Mouse (Mus musculus) urinary bladder, postnatal 25 days (tissue): ENCODE measurements around the gene Palm.
"Not testable (repeated sequence)": the region's sequence is repeated elsewhere in the genome, so short reads cannot be mapped to it uniquely, and the experiment has no call there.

ENCODE experiments used
- DNase-seq: peaks from one replicate; pipeline ENCODE4 v3.0.0; 2022; ENCODE audit warnings: low spot score

The Palm gene

DNA sequence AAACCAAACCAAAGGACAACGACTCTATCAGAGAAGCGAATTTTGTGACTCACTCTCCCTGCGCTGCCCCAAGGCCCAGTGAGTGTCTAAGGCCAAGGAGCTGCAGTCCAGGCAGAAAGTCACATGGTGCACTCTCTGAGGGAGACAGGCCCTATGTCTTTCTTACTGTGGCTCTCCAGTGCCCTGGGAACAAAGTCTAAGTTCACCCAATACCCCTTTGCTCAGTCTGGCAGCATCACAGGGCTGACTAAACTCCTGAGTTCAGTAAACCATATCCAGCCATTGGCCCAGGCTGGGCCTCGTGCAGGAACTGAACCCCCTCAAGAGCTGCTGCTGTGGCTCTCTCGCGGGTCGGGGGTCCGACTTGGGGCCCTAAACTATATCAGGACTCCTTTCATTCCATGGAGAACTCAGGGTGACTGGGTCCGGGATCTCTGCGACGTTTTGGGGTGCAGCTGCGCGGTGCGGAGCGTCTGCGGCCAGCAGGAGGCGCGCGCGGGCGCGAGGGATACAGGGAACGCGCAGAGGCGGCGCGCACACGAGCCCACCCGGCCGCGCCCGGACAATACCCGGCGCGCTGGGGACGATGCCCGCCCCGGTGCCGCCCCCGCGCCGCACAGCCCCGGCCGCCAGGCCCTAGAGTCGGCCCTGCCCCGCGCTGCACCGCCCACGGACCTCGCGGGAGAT lies at the start of gene Palm:
TSS of gene Palm (plus strand) at position 522 of the 687 bp plus-strand sequence.
- peak; percentile 82 for DNase-seq

DNA sequence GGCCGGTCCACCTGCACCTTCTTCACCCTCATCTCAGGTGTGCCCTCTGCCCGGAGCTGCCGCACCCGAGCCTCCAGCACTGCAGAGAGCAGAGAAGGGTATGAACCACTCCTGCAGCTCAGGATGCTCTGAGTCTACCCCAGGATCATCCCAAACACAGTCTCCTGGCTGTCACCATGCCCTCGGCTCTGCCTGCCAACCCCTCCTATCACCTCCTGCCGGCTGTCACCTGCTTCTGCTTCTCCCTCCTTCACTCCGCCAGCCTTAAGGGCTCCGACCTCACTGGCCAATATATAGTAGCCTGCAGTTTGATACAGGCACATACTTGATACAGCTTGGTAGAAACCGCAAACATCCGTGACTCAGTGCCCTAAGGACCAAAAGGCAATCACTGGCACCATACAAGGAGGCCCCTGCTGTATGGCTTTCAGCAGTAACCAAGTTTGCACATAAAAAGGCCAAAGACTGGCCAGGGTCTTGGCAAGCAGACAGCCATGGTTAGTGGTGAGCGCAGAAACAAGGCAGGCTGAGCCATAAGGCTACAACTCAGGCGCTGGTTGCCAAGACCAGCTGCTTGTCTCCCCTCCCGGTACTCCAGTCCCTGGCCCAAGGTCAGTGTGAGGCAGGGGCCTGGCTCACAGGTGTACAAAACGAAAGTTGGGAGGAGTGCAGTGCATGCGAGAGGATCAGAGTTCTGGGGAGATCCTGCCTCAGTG lies 49.6 kb upstream of the Palm start:
- no peak for DNase-seq

DNA sequence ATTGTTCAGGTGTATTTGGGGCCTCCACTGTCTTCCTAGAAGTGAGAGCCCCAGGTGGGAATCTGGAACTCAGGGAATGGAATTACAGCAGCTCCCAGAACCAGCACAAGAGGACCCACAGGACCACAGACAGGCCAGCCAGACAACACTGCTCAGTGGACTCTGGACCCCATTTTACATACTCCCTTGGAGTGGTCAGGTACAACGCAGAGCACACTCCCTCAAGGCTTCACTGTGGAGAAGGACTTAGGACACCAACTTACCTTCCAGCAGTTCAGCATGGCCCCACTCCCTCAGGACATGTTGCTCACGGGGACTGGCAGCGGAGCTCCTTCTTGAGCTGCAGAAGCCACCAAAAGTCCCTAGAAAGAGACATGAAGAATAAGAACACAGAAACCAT lies 48.0 kb upstream of the Palm start:
- no peak for DNase-seq

DNA sequence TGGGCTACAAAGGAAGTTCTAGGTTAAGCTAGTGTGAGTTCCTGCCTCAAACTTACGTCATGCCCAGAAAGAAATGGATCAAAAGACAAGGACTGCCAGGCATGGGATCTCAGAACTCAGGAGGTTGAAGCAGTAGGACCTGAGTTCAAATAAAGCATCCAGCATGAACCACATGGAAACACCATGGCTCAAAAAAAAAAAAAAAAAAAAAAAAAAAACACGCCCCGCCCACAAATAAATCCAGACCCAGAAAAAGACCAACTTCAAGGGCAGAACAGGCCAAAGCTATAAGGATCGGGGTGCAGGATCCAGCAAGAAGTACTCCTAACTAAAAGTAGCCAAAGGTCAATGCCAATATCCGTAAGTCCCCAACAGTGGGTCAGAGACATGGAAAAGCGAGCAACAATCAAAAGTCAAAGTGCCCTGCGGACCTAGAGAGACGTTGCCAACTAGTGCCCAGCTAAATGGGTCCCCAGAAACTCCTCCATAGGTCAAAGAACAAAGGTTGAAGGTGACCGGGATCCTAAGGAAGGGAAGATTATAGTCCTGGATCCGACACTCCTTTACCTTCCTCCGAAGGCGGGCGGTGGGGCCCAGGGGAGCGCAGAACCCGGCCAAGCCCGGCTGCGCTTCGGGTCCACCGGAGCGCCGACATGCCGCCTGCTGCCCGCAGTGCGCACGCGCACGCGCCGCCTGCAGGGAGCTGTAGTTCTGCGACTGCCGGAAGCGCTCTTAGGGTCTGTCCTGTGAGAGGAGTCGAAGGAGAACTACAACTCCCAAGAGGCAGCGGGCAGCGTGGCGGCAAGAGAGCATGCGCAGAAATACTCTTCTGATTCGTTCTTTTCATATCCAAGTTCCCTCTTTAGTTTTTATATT lies 47.2 kb upstream of the Palm start, which contains the start of gene Polrmt:
TSS of gene Polrmt (minus strand) at position 684 of the 876 bp plus-strand sequence.
- DNase-seq, result peak; percentile 84

DNA sequence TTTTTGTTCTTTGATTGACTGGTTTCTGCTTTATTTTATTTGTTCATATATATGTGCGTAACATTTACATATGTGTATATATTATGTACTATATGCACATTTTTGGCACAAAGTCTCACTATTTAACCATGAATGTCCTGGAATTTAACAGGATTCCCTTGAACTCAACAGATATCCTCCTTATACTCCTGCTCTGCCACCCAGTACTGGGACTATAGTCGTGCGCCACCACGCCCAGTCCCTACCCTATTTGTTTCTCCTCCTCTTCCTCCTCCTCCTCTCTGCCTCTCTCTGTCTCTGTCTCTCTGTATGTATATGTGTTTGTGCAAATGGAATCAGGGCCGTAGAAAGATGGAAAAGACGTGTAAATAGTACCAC lies 46.6 kb upstream of the Palm start:
- DNase-seq, result no peak

DNA sequence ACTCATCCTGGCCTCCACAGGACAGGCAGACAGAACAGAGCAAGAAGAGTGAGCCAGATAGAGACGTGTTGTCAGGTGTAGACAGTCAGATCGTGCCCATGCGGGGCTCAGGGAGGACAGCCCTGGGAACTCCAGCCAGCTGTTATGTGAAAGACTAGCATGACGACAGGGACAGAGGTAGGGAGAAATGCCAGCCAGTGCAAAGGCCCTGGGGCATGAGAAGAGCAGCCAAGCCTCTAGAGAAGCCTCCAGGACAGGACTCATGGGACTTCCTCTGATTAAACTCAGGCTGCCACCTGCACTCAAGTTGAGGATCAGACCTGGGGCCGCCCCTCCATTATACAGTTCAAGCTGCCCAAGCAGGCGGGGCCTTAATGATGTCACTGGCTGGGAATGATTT lies 44.9 kb upstream of the Palm start:
- no peak for DNase-seq

DNA sequence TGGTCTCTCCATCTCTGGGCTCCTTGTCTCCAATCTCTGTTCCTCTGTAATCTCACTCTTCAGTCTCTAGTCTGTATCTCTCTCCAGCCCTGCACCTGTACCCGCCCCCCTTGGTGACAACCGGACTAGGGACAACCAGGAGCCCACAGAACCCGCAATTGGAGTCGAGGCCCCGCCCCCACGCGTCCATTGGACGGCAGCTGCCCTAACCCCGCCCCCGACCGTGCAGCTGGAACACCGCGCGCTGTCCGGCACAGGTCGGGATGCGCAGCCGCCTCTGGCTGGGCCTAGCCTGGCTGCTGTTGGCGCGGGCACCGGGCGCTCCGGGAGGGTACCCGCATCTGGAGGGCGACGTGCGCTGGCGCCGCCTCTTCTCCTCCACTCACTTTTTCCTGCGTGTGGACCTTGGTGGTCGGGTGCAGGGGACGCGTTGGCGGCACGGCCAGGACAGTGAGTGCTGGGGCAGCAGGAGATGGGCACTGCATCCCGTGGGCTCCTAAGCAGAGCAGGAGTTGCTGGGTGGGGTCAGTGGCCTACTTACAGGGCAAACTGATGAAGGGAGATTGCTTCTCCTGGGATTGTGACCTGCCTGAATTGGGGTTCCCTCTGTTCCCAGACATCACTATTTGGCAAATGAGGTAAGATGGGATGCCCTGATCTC lies 38.4 kb upstream of the Palm start, which contains the start of gene Fgf22:
TSS of gene Fgf22 (plus strand) at position 221 of the 661 bp plus-strand sequence.
- no peak for DNase-seq

DNA sequence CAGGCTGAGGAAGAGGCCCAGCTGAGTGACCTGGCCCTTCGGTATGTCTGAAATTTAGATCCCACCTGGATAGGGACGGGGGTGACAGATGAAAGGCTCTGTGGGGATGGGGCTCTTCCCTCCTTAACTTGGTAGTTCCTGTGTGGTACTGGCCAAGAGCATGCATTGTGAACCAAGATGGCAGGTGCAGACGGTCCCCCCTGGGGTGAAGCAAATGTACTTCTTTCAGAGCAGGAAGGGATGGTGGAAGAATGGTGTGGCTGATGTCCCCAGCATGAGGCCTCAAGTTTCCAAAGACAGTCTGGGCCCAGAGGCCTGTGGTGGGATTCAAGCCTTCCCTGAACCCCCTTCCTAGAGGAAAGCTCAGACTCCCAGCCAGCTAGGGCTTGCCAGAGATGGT lies 37.5 kb upstream of the Palm start:
- no peak for DNase-seq

DNA sequence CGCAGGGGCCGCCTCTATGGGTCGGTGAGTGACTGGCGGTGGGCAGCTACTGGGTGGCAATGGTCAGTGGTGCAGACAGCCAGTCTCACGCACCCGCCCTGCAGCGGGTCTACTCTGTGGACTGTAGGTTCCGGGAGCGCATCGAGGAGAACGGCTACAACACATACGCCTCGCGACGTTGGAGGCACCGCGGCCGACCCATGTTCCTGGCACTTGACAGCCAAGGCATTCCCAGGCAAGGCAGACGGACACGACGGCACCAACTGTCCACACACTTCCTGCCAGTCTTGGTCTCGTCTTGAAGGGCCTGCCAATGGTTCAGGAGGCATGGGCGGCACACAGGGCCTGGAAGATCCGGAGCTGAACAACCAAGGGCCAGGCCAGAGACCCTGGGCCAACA lies 36.7 kb upstream of the Palm start:
- DNase-seq, result no peak

DNA sequence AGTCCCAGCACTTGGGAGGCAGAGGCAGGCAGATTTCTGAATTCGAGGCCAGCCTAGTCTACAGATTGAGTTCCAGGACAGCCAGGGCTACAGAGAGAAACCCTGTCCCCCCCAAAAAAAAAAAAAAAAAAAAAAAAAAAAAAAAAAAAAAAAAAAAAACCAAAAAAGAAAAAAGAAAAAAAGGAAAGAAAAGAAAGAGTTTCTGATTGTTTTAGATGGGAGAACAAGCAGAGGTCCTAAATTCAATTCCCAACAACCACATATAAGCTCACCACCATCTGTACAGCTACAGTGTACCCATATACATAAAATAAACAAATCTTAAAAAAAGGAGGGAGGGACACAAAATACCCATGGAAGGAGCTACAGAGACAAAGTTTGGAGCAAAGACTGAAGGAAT lies 33.7 kb upstream of the Palm start:
- DNase-seq, result not testable (repeated sequence)

DNA sequence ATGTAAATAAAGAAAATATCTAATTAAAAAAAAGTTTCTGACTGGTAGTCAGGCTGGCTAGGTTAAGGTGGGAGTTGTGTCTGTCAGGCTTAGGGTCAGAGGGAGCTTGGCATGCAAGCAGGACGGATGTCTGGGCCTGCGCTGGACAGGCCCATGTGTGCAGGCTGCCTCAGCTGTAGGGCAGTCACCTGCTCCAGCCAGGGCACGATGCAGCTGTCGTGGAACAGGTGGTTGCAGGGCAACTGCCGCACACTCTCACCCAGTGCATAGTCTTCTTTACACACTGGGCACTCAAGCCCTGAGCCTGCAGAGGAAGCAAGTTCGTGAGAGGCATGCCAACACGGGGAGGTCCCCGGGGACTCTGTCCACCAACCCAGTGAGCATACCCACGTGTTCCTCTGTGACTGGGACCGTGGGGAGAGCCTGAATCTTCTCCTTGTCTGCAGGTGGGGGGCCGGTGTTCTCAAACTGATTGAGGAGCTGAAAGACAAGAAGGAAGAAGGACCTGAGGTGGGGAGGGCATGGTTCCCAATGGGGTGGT lies 32.7 kb upstream of the Palm start:
- no peak for DNase-seq

DNA sequence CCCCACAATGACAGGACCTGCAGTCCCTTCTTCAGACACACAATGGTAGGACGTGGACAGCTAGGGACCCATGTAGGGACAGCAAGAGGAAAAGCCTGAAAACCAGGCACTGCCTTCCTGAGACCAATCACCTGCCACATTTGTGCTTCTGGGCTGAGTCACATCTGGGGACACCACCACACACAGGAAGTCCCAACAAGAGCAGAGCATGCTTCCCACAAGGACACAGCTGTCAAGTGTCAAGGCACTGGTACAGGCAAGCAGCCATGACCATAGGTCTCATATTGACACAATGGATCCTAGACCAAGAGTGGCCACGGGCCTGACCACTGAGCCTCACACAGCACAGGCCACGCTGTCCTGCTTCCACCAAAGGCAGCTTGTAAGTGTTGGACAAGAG lies 30.5 kb upstream of the Palm start:
- DNase-seq, result no peak

DNA sequence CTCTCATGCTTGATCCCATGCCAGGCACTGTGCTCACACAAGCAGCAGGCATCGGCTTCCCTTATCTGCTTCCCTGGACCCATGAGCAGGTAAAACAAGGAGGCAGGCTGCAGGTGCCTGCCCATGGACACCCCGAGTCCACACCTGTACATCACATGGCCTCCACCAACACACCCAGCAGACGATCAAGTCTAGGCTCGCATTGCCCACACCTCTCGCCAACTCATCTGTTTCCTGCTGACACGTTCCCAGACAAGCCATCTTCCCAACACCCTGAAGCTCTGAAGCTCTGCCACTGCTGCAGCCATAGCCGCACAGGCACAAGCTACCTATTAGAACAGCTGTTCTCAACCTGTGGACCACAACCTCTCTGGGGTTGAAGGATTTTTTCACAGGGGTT lies 29.1 kb upstream of the Palm start:
- no peak for DNase-seq

DNA sequence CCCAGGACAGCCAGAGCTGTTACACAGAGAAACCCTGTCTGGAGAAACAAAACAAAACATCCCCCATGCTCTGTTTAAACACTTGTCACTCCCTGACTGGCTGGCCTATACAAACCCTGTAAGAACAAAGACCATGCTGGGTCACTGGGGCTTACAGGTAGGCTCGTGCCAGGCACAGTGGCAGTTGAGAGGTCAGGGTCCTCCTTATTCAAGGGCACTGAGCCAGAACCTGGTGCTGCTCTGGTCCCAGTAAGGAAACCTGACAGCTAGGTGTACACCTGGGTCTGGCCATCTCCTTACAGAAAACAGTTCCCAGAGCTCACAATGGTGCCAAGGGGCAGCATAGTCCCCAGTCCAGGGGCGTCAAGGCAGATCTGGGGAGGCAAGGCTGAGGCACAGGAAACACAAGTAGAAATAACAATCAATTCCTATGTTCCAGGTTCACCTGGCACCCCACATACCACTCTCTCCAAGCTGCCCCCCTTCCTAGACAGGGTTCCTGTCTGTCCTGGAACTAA lies 28.1 kb upstream of the Palm start:
- DNase-seq, result no peak

DNA sequence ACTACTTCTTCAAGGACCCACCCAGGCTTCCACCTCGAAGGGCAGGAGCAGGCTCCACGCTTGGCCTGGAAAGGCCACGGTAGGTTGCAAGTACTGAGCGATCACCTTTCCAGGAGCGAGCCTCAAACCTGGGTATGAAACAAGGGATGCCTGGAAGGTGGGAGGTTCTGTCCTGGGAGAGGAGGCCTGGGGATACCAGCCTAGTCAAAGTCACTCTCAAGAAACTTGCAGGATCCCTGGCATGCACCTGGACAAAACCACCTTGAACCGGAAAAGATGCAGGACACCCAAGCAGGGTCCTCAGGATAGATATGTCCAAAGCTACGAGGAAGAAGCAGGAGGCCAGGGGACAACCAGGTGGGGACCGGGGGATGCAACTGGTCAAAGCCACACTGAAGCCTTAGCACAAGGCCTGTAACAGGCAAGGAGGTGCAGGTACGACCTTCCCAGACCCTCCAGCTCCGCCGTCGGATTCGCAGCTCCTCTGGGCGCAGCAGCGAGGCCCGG lies 27.3 kb upstream of the Palm start:
- DNase-seq, result no peak

DNA sequence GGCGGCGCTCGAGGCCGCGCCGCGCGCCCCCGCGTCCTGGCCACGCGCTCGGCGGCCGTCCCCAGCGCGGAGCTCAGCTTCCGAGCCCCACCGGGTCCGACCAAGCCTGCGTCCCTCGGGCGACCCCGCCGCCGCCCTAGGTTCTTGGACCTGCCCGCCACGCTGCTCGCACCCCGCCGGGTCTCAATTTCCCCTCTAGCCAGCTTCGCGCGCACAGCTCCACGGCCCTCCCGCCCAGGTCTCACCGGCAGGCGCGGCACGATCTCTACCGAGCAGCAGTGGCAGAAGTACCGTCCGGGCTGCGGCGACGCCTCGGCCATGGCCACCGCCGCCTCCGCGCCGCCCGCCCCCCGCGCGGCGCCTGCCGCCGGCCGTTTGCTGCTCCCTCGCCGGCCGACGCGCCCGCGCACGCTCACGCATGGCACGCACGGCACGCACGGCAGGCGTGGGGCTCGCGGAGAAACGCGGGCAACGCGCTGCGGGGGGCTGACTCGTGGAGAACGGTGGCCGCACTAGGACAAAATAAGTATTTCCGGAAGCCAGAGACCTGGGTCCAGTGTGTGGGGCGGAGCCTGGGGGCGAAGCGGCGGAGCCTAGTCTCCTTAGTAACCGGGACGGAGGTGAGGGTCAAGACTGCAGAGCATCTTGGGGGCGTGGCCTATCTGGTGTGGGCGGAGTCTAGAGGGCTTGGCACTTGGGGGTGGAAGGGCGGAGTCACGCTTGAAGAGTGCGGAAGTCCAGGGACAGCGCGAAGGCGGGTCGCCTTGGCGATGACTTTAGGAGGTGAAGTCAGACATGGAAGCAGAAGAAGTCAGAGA lies 26.7 kb upstream of the Palm start, which contains the start of gene Rnf126:
TSS of gene Rnf126 (minus strand) at position 445 of the 818 bp plus-strand sequence.
- peak; percentile 100 for DNase-seq

DNA sequence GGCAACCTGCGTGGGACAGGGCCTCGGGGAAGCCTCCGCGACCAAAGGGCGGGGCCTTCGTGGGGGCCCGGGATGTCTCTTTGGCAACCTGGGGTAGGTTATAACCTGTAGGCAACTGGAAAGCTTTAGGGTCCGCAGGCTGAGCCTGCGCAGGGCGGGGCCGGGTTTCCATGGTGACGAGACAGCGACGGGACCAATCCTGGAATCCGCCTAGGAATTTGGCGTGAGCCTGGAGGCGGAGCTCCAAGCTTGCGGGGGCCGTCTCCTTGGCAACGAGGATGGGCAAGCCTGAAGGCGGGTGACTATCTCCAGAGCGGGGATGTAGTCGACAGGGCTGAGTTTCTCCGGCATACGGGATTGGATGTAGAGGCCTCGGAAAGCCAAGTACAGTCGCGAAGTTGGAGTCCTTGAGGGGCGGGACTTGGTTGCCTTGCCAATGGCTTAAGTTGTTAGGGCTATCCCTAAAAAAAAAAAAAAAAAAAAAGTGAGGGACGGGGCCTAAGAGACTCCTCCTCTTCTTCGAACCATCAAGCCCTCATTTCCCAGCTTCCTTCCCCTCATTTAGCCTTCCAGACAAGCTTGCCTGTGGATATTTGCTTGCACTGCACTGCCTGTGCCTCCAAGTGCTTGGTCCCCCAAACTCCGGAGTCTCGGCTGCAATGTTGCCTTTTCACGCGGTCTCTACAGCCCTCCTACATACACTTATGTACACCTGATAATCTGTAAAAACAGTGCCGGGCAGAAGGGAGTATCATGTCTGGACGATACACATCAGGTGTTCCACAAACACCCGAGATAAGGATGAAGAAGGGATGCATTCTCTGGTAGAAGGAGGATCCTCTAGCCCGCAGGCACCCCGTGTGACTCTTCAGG lies 25.8 kb upstream of the Palm start:
- DNase-seq, result peak; percentile 91

DNA sequence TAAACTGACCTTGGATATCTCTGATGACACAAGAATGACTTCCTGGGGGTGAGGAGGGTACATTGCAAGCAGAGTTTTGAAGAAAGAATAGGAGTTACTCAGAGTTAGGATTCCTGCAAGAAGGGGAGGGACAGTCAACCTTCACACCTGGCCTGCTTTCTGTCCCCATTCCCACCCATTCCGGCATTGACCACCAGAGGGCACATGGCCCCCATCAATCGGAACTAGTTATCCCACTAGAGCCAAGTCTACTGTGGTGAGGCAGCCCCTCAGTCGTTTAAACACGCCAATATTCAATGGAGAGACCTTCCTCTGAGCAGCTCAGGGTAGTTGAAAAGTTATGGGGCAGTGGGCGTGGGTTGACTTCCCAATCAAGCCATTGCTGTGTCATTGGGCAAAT lies 25.0 kb upstream of the Palm start:
- DNase-seq, result peak; percentile 63

DNA sequence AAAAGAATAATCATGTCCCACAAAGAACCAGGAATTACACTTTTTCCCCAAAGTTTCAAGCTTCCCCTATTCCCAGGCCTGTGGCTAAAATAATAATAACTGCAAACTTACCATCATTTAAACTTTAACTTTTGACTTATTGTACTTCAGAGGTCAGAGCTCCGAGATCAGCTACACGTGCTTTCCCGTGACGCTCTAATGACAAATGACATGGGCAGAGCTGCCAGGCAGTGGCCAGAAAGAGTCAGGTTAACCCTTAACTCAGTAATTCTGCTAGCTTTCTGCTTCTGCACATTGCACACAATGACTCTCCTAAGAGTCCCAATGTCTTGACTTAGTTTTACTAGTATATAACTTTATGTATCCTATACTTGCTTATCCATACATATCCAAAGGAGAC lies 24.0 kb upstream of the Palm start:
- DNase-seq, result no peak
